ENCODE assay signal across 22 mouse cellular contexts in genomic region chr4:123314497-123314896, GRCm38 (mm10). TPM values are rescaled to one million over a fixed set of nuclear protein-coding genes. Genes with fewer than 3 reads are reported as not detected.
"Had no signal": no experiment of that assay in that cellular context is flagged by ENCODE, and none has a peak within 500 bp of the region (broad histone marks: within the 10 kb centered on the region; RNA-seq: fewer than 3 reads in every experiment).

No protein-coding gene starts in this region.

- H3K27ac ChIP-seq: neural tube, embryonic 13.5 days; neural tube, embryonic 15.5 days; stomach, embryonic 15.5 days; stomach, postnatal 0 days had no signal

- H3K9me3 ChIP-seq: neural tube, embryonic 13.5 days; neural tube, embryonic 15.5 days; stomach, embryonic 15.5 days had no signal

- H3K36me3 ChIP-seq: neural tube, embryonic 13.5 days; neural tube, embryonic 15.5 days; stomach, embryonic 15.5 days had no signal

- H3K27me3 ChIP-seq: neural tube, embryonic 13.5 days; neural tube, embryonic 15.5 days; stomach, embryonic 15.5 days had no signal

- H3K4me1 ChIP-seq: neural tube, embryonic 13.5 days; neural tube, embryonic 15.5 days; stomach, embryonic 15.5 days had no signal

- H3K9ac ChIP-seq: neural tube, embryonic 13.5 days; neural tube, embryonic 15.5 days; stomach, embryonic 15.5 days had no signal

- H3K4me3 ChIP-seq: neural tube, embryonic 13.5 days; neural tube, embryonic 15.5 days; stomach, embryonic 15.5 days had no signal

- DNase-seq: retina, postnatal 1 day; right cerebral cortex, adult 18-20 months; right cerebral cortex, postnatal 14 days; right cerebral cortex, postnatal 25 days; right cerebral cortex, postnatal 4 days; spleen, adult 18-20 months; thymus, adult 18-20 months; thymus, adult 2 months; thymus, postnatal 14 days; thymus, postnatal 25 days; thymus, postnatal 36 days; thymus, postnatal 4 days had no signal

- H3K4me2 ChIP-seq: neural tube, embryonic 13.5 days; neural tube, embryonic 15.5 days; stomach, embryonic 15.5 days had no signal

RNA-seq across cellular contexts. Expression of gene Oxct2a, which starts 8.9 kb away (rescaled TPM):
- total RNA-seq: neutrophil, adult 5-6 weeks had no signal
- polyA plus RNA-seq: neural tube, embryonic 13.5 days; neural tube, embryonic 14.5 days; stomach, embryonic 14.5 days; stomach, embryonic 15.5 days; stomach, embryonic 16.5 days; stomach, postnatal 0 days; thymus, postnatal 0 days; urinary bladder, adult 2 months had no signal

RNA-seq across cellular contexts. Expression of gene Bmp8a, which starts 28.6 kb away (rescaled TPM):
- total RNA-seq: neutrophil, adult 5-6 weeks had no signal
- polyA plus RNA-seq: stomach, embryonic 14.5 days had no signal
